Mouse (Mus musculus): ENCODE measurements around the gene Ap2a1. TPM values are rescaled to one million over a fixed set of nuclear protein-coding genes. Genes with fewer than 3 reads are reported as not detected.

Gene Ap2a1
- polyA plus RNA-seq, 1 experiment from 2014 or later, result 55.9 TPM

DNA sequence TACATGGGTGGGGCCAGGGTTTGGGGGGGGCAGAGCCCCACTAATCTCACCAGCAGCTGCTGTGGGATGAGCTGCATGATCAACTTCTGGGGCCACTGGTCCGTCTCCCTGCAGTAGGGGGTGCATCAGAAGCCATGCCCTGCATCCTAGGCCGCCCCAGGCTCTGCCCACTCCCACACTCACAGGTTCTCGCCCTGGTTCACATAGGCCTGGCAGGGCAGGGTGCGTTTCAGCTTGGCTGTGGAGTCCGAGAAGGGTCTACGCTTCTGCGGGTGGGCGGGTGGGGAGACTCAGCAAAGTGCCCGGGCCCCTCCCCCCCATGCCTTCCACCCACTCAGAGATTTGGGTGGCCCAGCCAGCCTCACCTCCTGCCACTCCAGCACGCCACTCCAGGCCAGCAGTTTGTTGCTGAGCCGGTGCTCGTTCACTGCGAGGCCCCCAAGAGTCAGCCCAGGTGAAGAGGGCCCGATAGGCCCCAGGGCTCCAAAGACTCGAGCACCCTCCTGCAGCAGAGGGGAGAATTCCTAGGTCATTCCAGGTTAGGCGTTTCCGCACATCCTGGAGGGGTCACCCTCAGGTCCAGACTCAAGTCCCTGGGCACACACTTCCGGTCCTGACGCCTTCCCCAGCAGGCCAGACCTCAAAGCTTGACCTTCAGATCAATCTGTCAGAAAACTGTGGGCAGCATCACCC, 62.1 kb downstream of the Ap2a1 start:
- Histone ChIP-seq H3K4me1 (replicated peaks; ENCODE audit: insufficient read depth, low read length) (peaks cover 33% of the 10 kb centered on the region), H3K27me3 (ENCODE audit: insufficient read depth, low read length) (no peaks in the 10 kb centered on the region), H3K27ac (peak overlapping the region; percentile 100), H3K36me3 (ENCODE audit: insufficient read depth, low read length) (peaks cover 35% of the 10 kb centered on the region), H3K4me3 (replicated peaks; ENCODE audit: low read depth, low read length) (peak overlapping the region; percentile 96), H3K4me2 (ENCODE audit: low read length) (peak overlapping the region; percentile 55), H3K9ac (ENCODE audit: low read depth, low read length) (peak overlapping the region; percentile 100), H3K9me3 (replicated peaks; ENCODE audit: low read length) (no peaks in the 10 kb centered on the region)
- DNase-seq (ENCODE audit: low spot score) (no peak), ATAC-seq (replicated peaks; ENCODE audit: low FRiP score, low read depth) (no peak)
- TF ChIP-seq CTCF (IDR thresholded peaks at IDR 0.05; ENCODE audit: low read depth), result no peak
- WGBS, result 25% methylated on average over 18 of the region's 19 CpGs

DNA sequence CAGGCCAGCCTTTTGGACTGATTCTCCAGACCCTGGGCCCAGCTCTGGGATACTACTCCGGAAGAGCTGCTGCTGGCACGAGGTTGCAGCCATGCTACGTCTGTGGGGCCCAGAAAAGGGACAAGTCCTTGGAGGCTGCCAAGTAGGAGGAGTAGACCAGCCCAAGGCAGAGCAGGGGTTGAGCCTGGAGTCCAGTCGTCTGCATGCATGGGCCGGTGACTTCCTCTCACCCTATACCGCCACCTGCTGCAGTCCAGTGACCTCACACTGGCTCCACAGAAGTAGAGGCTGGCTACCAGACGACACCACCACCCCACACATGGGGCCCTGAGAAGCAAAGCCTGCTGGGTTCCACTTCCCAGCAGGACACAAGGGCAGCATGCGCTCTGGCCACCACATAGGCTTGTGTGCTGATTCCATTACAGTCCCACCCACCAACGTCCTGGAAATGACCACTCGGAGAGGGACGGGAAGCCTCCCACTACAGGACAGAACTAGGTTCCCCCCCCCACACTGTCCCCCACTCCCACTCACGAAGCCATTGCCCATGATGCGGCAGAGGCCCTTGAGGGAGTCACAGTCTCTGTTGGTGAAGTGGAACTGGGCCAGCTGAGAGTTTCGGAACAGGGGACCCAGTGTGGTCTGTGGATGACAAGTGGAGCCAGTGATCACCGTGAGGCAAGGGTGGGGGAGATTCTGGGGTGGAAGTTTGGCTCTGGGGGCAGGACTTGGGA, 62.9 kb downstream of the Ap2a1 start:
- Histone ChIP-seq H3K9ac (ENCODE audit: low read depth, low read length) (peak overlapping the region; percentile 37; the same call in 1 of the 2 replicates), H3K36me3 (ENCODE audit: insufficient read depth, low read length) (peaks cover 38% of the 10 kb centered on the region), H3K4me2 (ENCODE audit: low read length) (peak overlapping the region; percentile 55), H3K4me1 (replicated peaks; ENCODE audit: insufficient read depth, low read length) (peaks cover 33% of the 10 kb centered on the region), H3K4me3 (replicated peaks; ENCODE audit: low read depth, low read length) (peak overlapping the region; percentile 96), H3K27ac (peak overlapping the region; percentile 100), H3K27me3 (ENCODE audit: insufficient read depth, low read length) (no peaks in the 10 kb centered on the region), H3K9me3 (replicated peaks; ENCODE audit: low read length) (no peaks in the 10 kb centered on the region)
- peak; percentile 86 for DNase-seq (ENCODE audit: low spot score)
- peak; percentile 20 for ATAC-seq (replicated peaks; ENCODE audit: low FRiP score, low read depth)
- TF ChIP-seq CTCF (IDR thresholded peaks at IDR 0.05; ENCODE audit: low read depth), result peak; percentile 54
- WGBS, result 15% methylated on average over 15 of the region's 15 CpGs

DNA sequence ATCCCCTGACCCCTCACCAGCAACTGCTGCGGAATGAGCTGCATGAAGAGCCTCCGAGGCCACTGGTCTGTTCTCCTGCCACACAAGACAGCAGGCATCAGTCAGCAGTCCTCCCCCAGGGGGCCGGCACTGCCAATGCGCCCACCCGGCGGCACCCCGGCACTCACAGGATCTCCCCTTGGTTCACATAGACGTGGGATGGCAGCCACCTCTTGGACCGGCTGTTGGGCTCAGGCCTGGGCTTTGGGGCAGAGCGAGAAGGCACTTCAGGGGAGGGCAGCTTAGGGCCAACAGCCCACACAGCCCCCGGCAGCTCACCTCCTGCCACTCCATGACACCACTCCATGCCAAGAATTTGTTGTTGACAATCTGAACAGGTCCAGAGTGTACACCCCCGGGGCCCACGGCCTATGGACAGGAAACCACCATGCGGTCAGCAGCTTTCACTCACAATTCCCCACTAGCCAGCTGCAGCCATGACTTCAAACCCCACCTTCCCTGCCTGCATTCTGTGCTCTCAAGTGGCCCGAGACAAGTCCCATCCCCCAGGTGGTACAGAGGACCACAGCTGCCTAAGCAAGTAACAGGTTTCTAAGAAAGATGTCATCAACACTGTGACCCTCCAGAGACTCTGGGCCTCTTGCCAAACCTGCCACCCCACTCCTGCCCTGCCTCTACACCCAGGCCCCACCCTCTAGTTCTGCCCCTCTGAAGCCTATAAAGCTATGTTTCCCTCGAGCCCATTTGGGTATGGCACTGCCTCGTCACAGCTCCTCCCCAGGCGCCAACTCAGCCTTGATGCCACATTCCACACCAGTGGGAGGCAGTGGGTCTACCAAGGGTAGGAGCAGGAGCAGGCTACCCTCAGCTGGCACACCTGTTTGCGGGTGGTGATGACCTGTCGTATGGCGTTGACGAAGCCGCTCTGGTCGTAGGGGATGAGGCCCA, 64.4 kb downstream of the Ap2a1 start:
- H3K4me1 ChIP-seq (replicated peaks; ENCODE audit: insufficient read depth, low read length), result peaks cover 29% of the 10 kb centered on the region
- no peaks in the 10 kb centered on the region for H3K27me3 ChIP-seq (ENCODE audit: insufficient read depth, low read length)
- no peak for ATAC-seq (replicated peaks; ENCODE audit: low FRiP score, low read depth)
- peak overlapping the region; percentile 100 for H3K27ac ChIP-seq
- H3K4me3 ChIP-seq (replicated peaks; ENCODE audit: low read depth, low read length), result no peak overlapping the region
- no peak overlapping the region for H3K4me2 ChIP-seq (ENCODE audit: low read length)
- peaks cover 38% of the 10 kb centered on the region for H3K36me3 ChIP-seq (ENCODE audit: insufficient read depth, low read length)
- no peak overlapping the region for H3K9ac ChIP-seq (ENCODE audit: low read depth, low read length)
- no peak for DNase-seq (ENCODE audit: low spot score)
- 74% methylated on average over 24 of the region's 24 CpGs for WGBS
- no peak for TF ChIP-seq CTCF (IDR thresholded peaks at IDR 0.05; ENCODE audit: low read depth)
- no peaks in the 10 kb centered on the region for H3K9me3 ChIP-seq (replicated peaks; ENCODE audit: low read length)

DNA sequence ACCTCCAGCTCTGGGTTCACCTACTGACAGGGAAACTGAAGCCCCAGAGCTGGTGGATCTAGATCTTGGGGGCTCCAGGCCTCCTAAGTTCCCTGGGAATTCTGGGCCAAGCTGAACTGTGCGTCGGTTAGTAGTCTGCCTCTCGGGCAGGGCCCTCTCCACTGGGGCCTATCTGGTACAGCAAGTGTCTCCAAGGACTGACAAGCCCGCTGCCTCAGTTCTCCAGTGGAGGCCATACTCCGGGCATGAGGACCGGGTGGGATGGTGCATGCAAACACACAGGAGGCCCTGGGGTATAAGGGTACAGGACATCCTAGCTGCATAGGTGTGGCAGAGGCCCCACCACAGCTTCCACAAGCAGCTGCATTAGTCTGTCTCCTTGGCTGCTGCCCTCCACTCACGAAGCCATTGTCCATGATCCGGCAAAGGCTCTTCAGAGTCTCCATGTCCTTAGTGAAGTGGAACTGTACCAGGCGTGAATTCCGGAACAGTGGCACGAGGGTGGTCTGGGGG, 65.3 kb downstream of the Ap2a1 start:
- Histone ChIP-seq H3K4me1 (replicated peaks; ENCODE audit: insufficient read depth, low read length) (peaks cover 29% of the 10 kb centered on the region), H3K4me3 (replicated peaks; ENCODE audit: low read depth, low read length) (no peak overlapping the region), H3K9ac (ENCODE audit: low read depth, low read length) (no peak overlapping the region), H3K27me3 (ENCODE audit: insufficient read depth, low read length) (no peaks in the 10 kb centered on the region), H3K4me2 (ENCODE audit: low read length) (no peak overlapping the region), H3K36me3 (ENCODE audit: insufficient read depth, low read length) (peaks cover 38% of the 10 kb centered on the region), H3K27ac (no peak overlapping the region), H3K9me3 (replicated peaks; ENCODE audit: low read length) (no peaks in the 10 kb centered on the region)
- TF ChIP-seq CTCF (IDR thresholded peaks at IDR 0.05; ENCODE audit: low read depth), result no peak
- 87% methylated on average over 11 of the region's 11 CpGs for WGBS
- ATAC-seq (replicated peaks; ENCODE audit: low FRiP score, low read depth) (no peak), DNase-seq (ENCODE audit: low spot score) (no peak)

DNA sequence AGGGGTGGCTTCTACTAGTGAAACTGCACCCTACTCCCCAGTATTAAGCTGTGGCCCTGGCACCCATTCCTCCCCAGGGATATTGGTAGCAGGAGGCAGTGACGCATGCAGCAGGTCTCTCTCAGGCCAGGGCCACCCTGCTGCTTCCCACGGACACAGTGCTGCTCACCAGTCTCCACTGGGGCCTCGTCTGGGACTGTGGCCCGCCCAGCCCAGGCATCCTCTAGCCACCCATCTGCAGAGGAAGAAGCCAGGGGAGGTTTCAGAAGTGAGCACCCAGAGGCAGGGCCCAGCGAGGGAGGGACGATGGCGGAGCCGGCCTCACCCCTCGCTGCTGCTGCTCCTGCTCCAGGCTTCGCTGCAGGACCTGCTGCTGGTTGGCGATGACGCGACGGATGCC, 66.1 kb downstream of the Ap2a1 start:
- Histone ChIP-seq H3K4me1 (replicated peaks; ENCODE audit: insufficient read depth, low read length) (peaks cover 29% of the 10 kb centered on the region), H3K4me3 (replicated peaks; ENCODE audit: low read depth, low read length) (no peak overlapping the region), H3K9ac (ENCODE audit: low read depth, low read length) (no peak overlapping the region), H3K4me2 (ENCODE audit: low read length) (no peak overlapping the region), H3K36me3 (ENCODE audit: insufficient read depth, low read length) (peaks cover 38% of the 10 kb centered on the region), H3K27ac (no peak overlapping the region), H3K27me3 (ENCODE audit: insufficient read depth, low read length) (no peaks in the 10 kb centered on the region), H3K9me3 (replicated peaks; ENCODE audit: low read length) (no peaks in the 10 kb centered on the region)
- no peak for TF ChIP-seq CTCF (IDR thresholded peaks at IDR 0.05; ENCODE audit: low read depth)
- no peak for DNase-seq (ENCODE audit: low spot score)
- ATAC-seq (replicated peaks; ENCODE audit: low FRiP score, low read depth), result no peak
- WGBS, result 89% methylated on average over 14 of the region's 14 CpGs

DNA sequence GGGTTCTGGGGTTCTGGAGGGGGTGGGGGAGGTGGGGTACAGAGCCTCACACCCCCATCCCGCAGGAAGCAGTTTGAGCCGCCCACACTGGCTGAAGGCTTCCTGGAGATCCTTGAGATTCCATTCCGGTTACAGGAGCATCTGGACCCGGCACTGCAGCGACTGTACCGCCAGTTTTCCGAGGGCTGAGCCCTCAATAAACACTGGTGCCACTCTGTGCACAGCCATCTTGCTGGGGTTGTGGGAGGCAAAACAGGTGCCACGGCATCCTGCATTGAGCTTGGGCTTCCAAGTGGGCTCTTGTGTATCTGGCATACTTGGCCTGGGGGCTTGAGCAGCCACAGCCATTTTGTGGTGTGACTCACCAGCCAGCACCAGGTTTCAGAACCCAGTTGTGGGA, 66.9 kb downstream of the Ap2a1 start:
- Histone ChIP-seq H3K27me3 (ENCODE audit: insufficient read depth, low read length) (no peaks in the 10 kb centered on the region), H3K27ac (no peak overlapping the region), H3K4me3 (replicated peaks; ENCODE audit: low read depth, low read length) (no peak overlapping the region), H3K4me1 (replicated peaks; ENCODE audit: insufficient read depth, low read length) (peaks cover 28% of the 10 kb centered on the region), H3K9ac (ENCODE audit: low read depth, low read length) (no peak overlapping the region), H3K9me3 (replicated peaks; ENCODE audit: low read length) (no peaks in the 10 kb centered on the region), H3K36me3 (ENCODE audit: insufficient read depth, low read length) (peaks cover 38% of the 10 kb centered on the region), H3K4me2 (ENCODE audit: low read length) (no peak overlapping the region)
- TF ChIP-seq CTCF (IDR thresholded peaks at IDR 0.05; ENCODE audit: low read depth), result no peak
- 74% methylated on average over 8 of the region's 8 CpGs for WGBS
- DNase-seq (ENCODE audit: low spot score) (no peak), ATAC-seq (replicated peaks; ENCODE audit: low FRiP score, low read depth) (no peak)

All from kidney, postnatal 0 days (tissue).